In genomic region chr8:115462657-115463056, GRCm38 (mm10) we compare ENCODE assay signal across 14 mouse cellular contexts.
A peak's percentile ranks its signal among the peaks of the same experiment; 100 is the strongest.
DNase-seq lines count a peak whose midpoint lies in the region; ATAC-seq lines count a peak whose summit lies in the region.
"Had no signal": no experiment of that assay in that cellular context is flagged by ENCODE, and none has a peak within 500 bp of the region (broad histone marks: within the 10 kb centered on the region; RNA-seq: fewer than 3 reads in every experiment).

No protein-coding gene starts in this region.

- no peaks in the 10 kb centered on the region for H3K36me3 ChIP-seq in kidney, embryonic 14.5 days (ENCODE audit: control insufficient read depth, insufficient read depth, low read length)
- H3K36me3 ChIP-seq in stomach, embryonic 14.5 days (ENCODE audit: control insufficient read depth, insufficient read depth, low read length) = no peaks in the 10 kb centered on the region

- peak; percentile 62 for ATAC-seq in kidney, embryonic 14.5 days (ENCODE audit: low FRiP score, low TSS enrichment)
- peak; percentile 84 for ATAC-seq in stomach, embryonic 14.5 days (ENCODE audit: insufficient number of reproducible peaks, insufficient read depth, low FRiP score, low read depth)
- ATAC-seq: forebrain, embryonic 16.5 days had no signal

- no peak overlapping the region for H3K27ac ChIP-seq in kidney, embryonic 14.5 days (ENCODE audit: low read depth, low read length)
- no peak overlapping the region for H3K27ac ChIP-seq in stomach, embryonic 14.5 days (ENCODE audit: low read length)
- H3K27ac ChIP-seq: left cerebral cortex, adult 2 months had no signal

- intact Hi-C loops in heart, postnatal 14 days (cut with DNase I) = no loop called here

- H3K4me3 ChIP-seq in kidney, embryonic 14.5 days (ENCODE audit: low read length) = no peak overlapping the region
- H3K4me3 ChIP-seq in stomach, embryonic 14.5 days (ENCODE audit: low read depth, low read length) = no peak overlapping the region
- H3K4me3 ChIP-seq: left cerebral cortex, adult 2 months had no signal

- H3K4me2 ChIP-seq in kidney, embryonic 14.5 days (replicated peaks; ENCODE audit: low read depth, low read length) = no peak overlapping the region
- no peak overlapping the region for H3K4me2 ChIP-seq in stomach, embryonic 14.5 days (replicated peaks; ENCODE audit: low read depth, low read length)

- no peaks in the 10 kb centered on the region for H3K4me1 ChIP-seq in kidney, embryonic 14.5 days (ENCODE audit: control insufficient read depth, insufficient read depth, low read length)
- no peaks in the 10 kb centered on the region for H3K4me1 ChIP-seq in stomach, embryonic 14.5 days (ENCODE audit: control insufficient read depth, insufficient read depth, low read length)

- 26% methylated on average over 6 of the region's 6 CpGs for WGBS in kidney, embryonic 14.5 days
- WGBS in stomach, embryonic 14.5 days = 26% methylated on average over 6 of the region's 6 CpGs

- H3K9ac ChIP-seq in kidney, embryonic 14.5 days (ENCODE audit: low read depth, low read length) = no peak overlapping the region
- no peak overlapping the region for H3K9ac ChIP-seq in stomach, embryonic 14.5 days (replicated peaks; ENCODE audit: low read depth, low read length)

- no peaks in the 10 kb centered on the region for H3K9me3 ChIP-seq in kidney, embryonic 14.5 days (ENCODE audit: control insufficient read depth, low read length)
- no peaks in the 10 kb centered on the region for H3K9me3 ChIP-seq in stomach, embryonic 14.5 days (ENCODE audit: control insufficient read depth, low read depth, low read length)

- no peak for DNase-seq in kidney, adult 11 months
- peak; percentile 82 for DNase-seq in fat pad, adult 2 months (ENCODE audit: extremely low read depth, low read depth, low spot score)
- DNase-seq in kidney, postnatal 10 days = peak; percentile 52
- no peak for DNase-seq in heart, postnatal 14 days
- DNase-seq in Muller cell, postnatal 12 days (ENCODE audit: inconsistent ontology term) = no peak
- DNase-seq in cerebellum, adult 8-10 months = no peak
- DNase-seq: cerebellum, adult 11 months; gastrocnemius, postnatal 36 days; right cerebral cortex, adult 18-20 months; thymus, postnatal 36 days had no signal

- peaks cover 12% of the 10 kb centered on the region; the same call in 1 of the 2 replicates for H3K27me3 ChIP-seq in kidney, embryonic 14.5 days (ENCODE audit: control insufficient read depth, insufficient read depth, low read length)
- peaks cover 10% of the 10 kb centered on the region for H3K27me3 ChIP-seq in stomach, embryonic 14.5 days (ENCODE audit: control insufficient read depth, insufficient read depth, low read length)

Comparison
In these comparisons a context has a peak if more than half of its experiments do, and no peak if none do; other contexts are left out.
1. DNase-seq: peak in fat pad, adult 2 months (single experiment) and kidney, postnatal 10 days (single experiment); none in kidney, adult 11 months (single experiment), heart, postnatal 14 days (0 of 2), Muller cell, postnatal 12 days (single experiment) and cerebellum, adult 8-10 months (single experiment).